Mouse (Mus musculus): ENCODE measurements at regions not wholly inside any gene's neighbourhood (a gene's known extent, or its start where the extent isn't known, plus 50 kb on each side); places are given as distances from the start of the nearest gene placed in this dataset.

DNA sequence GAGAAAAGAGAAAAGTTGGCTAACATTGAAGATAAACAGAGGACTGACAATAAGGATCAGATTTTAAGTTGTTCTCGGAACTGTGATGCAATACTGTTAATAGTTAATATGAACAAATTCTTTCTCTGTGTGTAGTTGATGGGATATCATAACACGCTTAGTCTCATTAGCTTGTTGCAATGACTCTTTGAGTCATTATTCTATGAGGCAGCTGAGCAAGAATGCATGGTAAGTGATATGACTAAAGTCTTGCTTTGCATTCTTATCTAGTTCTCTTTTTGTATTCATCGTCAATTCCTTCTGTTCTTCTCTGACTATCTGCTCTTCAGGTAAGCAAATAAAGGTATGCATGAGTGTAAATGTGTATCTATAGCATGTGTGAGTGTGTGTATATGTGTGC is 159.3 kb downstream of the Trim52 start:
- no peak overlapping the region for H3K9ac ChIP-seq (replicated peaks)
- H3K27me3 ChIP-seq: no peaks in the 10 kb centered on the region
- no peak overlapping the region for H3K4me3 ChIP-seq
- H3K27ac ChIP-seq (replicated peaks): no peak overlapping the region
- no peak overlapping the region for H3K4me2 ChIP-seq (replicated peaks)
- H3K4me1 ChIP-seq: no peaks in the 10 kb centered on the region
- no peak for ATAC-seq (replicated peaks)
- WGBS: 91% methylated on average over 3 of the region's 3 CpGs
- H3K9me3 ChIP-seq: no peaks in the 10 kb centered on the region
- no peaks in the 10 kb centered on the region for H3K36me3 ChIP-seq

DNA sequence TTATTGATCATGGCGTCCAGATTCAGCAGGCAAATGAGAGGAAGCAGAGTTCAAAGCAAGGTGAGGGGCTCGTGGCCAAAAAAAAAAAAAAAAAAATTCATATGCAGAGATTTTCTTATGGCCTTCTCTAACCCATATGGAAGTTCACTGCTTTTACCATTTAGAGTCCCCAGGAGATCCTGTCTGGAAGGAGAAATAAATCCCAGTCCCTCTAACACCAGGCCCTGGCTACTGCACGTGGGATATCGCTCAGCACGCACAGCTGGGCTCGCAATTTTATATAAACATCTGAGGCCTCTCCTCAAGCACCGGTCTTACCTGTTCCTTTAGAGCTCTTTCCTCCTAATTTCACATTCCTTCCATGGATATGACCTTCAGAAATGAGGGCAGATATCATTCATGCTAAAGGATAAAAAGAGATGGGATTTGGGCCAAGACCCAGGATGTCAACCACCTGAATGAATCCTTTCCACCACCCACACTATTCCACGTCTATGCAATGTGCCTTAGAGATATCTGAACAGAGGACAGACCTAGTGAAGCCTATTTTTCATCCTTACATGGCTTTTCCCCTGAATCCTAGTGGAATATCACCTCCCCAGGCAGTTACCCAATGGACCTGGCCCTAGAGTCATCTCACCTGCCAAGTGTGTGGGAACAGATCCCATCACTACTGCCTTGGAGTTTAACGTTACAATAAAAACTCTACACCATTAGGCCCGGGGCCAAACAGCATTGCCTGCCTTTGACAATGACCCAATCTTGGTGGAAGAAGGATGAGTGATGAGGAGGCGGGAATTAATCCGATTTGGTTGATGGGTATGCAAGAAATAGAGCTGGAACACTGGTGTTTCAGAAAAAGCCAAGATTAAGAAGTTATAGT is 161.9 kb downstream of the Trim52 start:
- 83% methylated on average over 12 of the region's 12 CpGs for WGBS
- Histone ChIP-seq H3K36me3 (no peaks in the 10 kb centered on the region), H3K27me3 (no peaks in the 10 kb centered on the region), H3K27ac (replicated peaks) (no peak overlapping the region), H3K4me1 (no peaks in the 10 kb centered on the region), H3K4me2 (replicated peaks) (no peak overlapping the region), H3K9ac (replicated peaks) (no peak overlapping the region), H3K9me3 (no peaks in the 10 kb centered on the region), H3K4me3 (no peak overlapping the region)
- ATAC-seq (replicated peaks): no peak

DNA sequence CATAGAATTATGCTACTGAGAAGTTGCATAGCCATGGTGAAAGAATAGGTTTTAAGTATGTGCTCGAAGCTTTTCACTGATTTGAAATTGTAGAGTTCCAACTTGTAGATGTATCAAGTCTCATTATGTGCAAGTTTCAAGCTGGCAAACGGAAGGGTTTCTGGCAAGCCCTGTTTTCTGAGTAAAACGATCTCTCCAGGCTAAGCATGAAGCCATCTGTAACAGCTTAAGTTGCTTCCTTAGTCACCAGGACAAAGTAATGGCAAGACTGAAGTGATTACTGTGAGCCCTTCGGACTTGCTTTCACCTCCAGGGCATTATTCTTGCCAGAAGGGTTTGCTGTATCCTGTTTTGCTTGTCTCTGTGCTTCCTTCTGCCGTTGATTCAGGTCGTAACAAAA is 163.7 kb downstream of the Trim52 start:
- no peaks in the 10 kb centered on the region for H3K9me3 ChIP-seq
- H3K4me3 ChIP-seq: no peak overlapping the region
- 74% methylated on average over 6 of the region's 6 CpGs for WGBS
- ATAC-seq (replicated peaks): no peak
- H3K27me3 ChIP-seq: no peaks in the 10 kb centered on the region
- H3K4me2 ChIP-seq (replicated peaks): no peak overlapping the region
- no peak overlapping the region for H3K9ac ChIP-seq (replicated peaks)
- H3K4me1 ChIP-seq: no peaks in the 10 kb centered on the region
- no peak overlapping the region for H3K27ac ChIP-seq (replicated peaks)
- H3K36me3 ChIP-seq: no peaks in the 10 kb centered on the region

DNA sequence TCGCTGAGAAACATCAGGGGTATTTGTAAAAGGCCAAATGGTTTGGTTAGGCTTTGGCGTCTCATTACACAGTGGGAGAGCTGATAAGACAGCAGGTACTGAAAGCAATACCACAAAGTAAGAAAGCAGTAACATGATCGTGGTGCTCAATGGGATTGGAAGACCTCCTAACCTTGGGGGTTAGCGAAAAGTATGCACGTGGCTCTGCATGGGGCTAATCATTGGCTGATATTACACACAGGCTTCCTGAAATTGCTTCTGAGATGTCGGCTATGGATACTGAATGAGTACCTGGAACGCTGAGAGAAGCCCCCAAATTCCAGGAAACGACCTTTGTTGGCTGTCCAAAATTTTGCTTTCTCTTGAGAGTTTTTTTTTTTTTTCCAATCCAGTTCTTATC is 207.6 kb downstream of the Trim52 start:
- Histone ChIP-seq H3K27me3 (no peaks in the 10 kb centered on the region), H3K4me1 (no peaks in the 10 kb centered on the region), H3K4me3 (no peak overlapping the region), H3K9me3 (no peaks in the 10 kb centered on the region), H3K36me3 (no peaks in the 10 kb centered on the region), H3K27ac (replicated peaks) (no peak overlapping the region), H3K9ac (replicated peaks) (no peak overlapping the region), H3K4me2 (replicated peaks) (no peak overlapping the region)
- ATAC-seq (replicated peaks): no peak
- WGBS: 53% methylated on average over 8 of the region's 8 CpGs

DNA sequence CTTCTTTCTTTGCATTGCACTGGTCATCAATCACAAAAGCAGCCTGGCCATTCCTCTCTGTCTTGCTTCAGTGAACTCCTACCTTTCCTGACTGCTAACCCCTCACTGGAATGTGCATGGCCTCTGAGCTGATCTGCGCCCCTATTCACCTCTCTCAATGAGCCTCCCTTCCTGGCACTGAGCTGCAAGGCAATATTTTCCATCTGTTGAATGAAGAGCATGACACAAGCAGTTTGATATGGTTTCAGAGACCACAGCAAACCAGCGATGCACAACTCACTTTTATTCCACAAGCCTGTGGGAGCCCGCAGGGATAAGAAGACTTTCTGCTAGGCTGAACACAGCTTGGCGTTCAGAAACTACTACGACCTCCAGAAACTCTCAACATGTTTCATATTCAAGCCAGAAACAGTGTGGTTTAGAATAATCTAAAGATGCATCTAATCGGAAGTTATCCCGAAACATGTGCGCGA is 208.1 kb downstream of the Trim52 start:
- Histone ChIP-seq H3K4me2 (replicated peaks) (no peak overlapping the region), H3K9ac (replicated peaks) (no peak overlapping the region), H3K9me3 (no peaks in the 10 kb centered on the region), H3K27me3 (no peaks in the 10 kb centered on the region), H3K36me3 (no peaks in the 10 kb centered on the region), H3K4me3 (no peak overlapping the region), H3K27ac (replicated peaks) (no peak overlapping the region), H3K4me1 (no peaks in the 10 kb centered on the region)
- 54% methylated on average over 9 of the region's 9 CpGs for WGBS
- ATAC-seq (replicated peaks): no peak

DNA sequence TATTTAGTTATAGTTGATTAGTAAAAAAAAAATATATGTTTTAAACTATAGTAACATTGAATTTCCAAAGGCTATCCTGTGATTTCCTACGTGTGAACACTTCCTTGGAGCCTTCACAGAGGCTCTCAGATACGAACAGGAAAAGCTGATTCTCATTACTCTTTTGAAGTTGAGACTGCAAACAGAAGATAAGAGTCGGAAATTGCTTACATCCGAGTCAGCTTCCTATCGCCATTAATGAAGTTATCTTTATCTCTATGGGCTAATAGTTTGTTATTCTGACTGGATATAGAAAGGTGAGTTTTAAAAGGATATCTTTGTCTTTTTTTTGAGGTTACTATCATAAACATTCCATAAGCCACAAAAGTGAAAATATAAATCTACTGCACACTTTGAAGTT is 212.8 kb downstream of the Trim52 start:
- no peak overlapping the region for H3K4me3 ChIP-seq
- WGBS: 86% methylated on average over 5 of the region's 5 CpGs
- no peak for ATAC-seq (replicated peaks)

DNA sequence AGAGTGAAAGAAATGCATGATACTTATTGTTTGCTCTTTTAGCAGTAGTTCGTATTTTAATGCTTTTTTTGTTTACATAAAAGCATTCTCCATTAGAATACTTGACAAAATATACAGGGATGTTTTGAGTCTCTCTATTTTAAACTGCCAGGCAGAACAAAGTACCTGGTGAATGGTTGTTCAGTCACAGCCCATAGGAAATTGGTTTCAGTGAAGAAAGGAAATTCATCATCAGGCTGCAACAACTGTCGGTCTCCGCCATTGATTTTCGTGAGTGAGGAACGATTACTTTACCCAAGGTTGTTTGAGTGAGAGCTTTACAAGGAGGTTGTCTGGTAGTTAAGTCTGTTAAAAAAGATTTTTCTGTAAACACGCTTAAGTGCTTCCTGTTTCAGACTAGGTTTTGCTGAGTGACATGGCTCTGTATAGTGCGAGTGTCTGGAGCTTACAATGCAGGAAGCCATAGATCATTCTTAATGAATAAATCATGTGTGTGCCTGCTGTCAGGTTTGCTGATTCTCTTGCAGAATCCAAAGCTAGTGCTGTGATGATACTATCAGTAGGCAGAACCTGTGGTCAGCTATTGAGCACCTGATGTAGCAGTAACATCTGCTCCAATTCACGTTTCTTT is 221.8 kb downstream of the Trim52 start:
- Histone ChIP-seq H3K27me3 (no peaks in the 10 kb centered on the region), H3K36me3 (no peaks in the 10 kb centered on the region), H3K4me3 (no peak overlapping the region), H3K27ac (replicated peaks) (no peak overlapping the region), H3K9me3 (no peaks in the 10 kb centered on the region), H3K4me2 (replicated peaks) (no peak overlapping the region), H3K9ac (replicated peaks) (no peak overlapping the region), H3K4me1 (no peaks in the 10 kb centered on the region)
- 80% methylated on average over 8 of the region's 8 CpGs for WGBS
- no peak for ATAC-seq (replicated peaks)

More for the DNA sequence above, 212.8 kb downstream of the Trim52 start:
- Histone ChIP-seq H3K4me2 (replicated peaks) (no peak overlapping the region), H3K4me1 (no peaks in the 10 kb centered on the region), H3K36me3 (no peaks in the 10 kb centered on the region), H3K9ac (replicated peaks) (no peak overlapping the region), H3K9me3 (no peaks in the 10 kb centered on the region), H3K27me3 (no peaks in the 10 kb centered on the region), H3K27ac (replicated peaks) (no peak overlapping the region)

DNA sequence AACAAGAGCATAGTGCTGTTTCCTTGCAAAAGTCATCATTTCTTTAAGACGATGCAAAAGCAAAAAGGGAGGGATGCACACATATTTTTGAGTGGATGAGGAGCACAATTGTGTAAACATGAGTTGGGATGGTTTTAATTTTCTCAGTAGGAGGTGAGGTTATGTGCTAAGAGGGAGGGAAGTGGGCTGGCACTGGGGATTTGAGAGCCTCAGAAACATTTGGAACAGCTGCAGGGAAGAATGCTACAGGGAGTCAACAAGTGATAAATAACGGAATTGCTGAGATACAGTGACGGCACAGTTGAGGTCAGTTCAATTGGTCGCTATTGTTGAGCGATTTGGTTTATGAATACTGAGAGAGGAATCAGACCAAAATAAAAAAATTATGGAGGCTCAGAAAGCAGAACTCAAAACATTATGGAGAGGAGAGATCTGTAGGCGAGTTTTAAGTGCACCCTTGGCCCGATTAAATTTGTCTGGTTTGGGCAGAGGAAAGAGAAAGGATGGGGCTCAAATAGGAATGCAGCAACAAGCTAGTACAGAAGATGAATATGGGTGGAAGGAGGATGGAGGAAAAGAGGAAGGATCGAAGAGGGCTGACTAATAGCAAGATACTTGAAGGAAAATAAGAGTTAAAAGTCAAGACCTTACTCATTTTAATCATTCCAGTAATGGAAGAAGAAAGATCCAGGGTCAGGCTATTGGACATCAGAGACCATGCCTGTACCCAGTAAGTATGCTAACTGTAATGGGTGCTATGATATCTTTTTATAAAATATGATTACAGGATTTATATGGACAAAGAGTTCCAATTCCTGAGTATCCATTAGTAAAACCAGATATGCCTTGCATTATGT is 259.0 kb downstream of the Trim52 start:
- Histone ChIP-seq H3K4me3 (no peak overlapping the region), H3K9ac (replicated peaks) (no peak overlapping the region)

DNA sequence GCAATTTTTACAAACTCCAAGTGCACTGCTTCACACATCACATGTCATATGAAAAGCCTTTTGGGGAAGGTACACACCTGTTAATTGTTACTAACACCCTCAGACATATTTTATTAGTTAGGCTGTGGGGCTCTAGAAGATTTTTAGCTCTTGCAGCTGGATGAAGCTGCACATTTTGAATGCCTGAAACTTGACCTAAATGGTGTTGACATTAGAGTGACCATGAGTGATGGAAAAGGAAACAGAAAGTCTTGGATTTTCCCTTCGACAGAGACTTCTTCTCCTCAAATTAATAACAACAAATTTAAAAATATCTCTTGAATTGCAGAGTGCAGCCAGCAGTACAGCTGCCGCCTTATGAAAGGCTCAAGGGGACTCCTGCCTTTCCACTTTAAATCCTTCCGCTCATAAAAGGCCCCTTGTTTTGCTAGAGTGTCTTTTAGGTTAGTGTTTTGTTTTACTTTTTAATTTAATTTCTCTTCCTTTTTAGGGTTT is 259.7 kb downstream of the Trim52 start:
- H3K36me3 ChIP-seq: no peaks in the 10 kb centered on the region
- no peak overlapping the region for H3K4me3 ChIP-seq
- H3K27me3 ChIP-seq: no peaks in the 10 kb centered on the region
- H3K9me3 ChIP-seq: no peaks in the 10 kb centered on the region
- no peak overlapping the region for H3K27ac ChIP-seq (replicated peaks)
- no peak overlapping the region for H3K9ac ChIP-seq (replicated peaks)
- no peak for ATAC-seq (replicated peaks)
- 75% methylated on average over 3 of the region's 3 CpGs for WGBS
- H3K4me1 ChIP-seq: no peaks in the 10 kb centered on the region
- H3K4me2 ChIP-seq (replicated peaks): no peak overlapping the region

More for the DNA sequence above, 259.0 kb downstream of the Trim52 start:
- H3K4me2 ChIP-seq (replicated peaks): no peak overlapping the region
- no peak overlapping the region for H3K27ac ChIP-seq (replicated peaks)
- no peak for ATAC-seq (replicated peaks)
- H3K4me1 ChIP-seq: no peaks in the 10 kb centered on the region
- H3K36me3 ChIP-seq: no peaks in the 10 kb centered on the region
- H3K9me3 ChIP-seq: no peaks in the 10 kb centered on the region
- H3K27me3 ChIP-seq: no peaks in the 10 kb centered on the region
- WGBS: 83% methylated on average over 8 of the region's 8 CpGs

DNA sequence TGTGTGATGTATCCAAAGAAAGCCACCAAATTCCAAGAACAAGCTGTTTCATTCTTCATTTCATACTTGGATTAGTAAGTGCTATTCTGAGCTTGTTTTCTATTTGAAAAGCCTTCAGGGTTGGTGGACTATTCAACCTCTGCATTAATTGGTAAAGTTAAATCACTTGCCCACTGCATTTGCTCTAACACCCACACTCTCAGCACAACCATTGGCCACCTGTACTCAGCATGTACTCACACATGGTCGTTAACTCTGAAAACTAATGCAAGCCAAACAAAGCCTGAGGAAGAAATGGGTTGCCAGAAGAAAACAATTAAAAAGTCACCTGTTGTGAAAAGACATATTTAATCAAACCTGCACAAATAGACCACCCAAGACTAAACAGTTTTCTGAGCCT is 267.5 kb downstream of the Trim52 start:
- ATAC-seq (replicated peaks): no peak
- Histone ChIP-seq H3K27ac (replicated peaks) (no peak overlapping the region), H3K4me3 (no peak overlapping the region), H3K9ac (replicated peaks) (no peak overlapping the region), H3K4me2 (replicated peaks) (no peak overlapping the region), H3K9me3 (no peaks in the 10 kb centered on the region), H3K36me3 (no peaks in the 10 kb centered on the region), H3K27me3 (no peaks in the 10 kb centered on the region), H3K4me1 (no peaks in the 10 kb centered on the region)
- 6% methylated on average over 1 of the region's 1 CpGs for WGBS

DNA sequence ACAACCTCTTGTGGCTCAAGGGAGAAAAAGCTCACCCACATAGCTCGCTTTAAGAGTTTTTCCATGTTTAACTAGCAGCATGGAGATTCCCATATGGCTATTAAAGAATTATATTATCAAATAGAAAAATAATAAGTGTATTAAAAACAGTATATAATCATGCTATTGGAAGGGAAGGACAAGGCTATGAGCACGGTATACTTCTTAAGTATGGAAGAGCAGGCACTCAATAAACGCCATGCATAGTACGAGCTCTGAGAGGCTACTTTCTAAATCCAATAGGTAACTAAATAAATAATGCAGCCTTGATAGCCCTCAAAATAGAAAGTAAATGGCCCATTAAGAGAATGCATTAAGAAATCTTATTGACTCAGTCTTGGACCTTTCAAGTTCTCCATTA is 273.6 kb downstream of the Trim52 start:
- Histone ChIP-seq H3K4me2 (replicated peaks) (no peak overlapping the region), H3K9me3 (no peaks in the 10 kb centered on the region), H3K4me1 (no peaks in the 10 kb centered on the region), H3K4me3 (no peak overlapping the region), H3K36me3 (no peaks in the 10 kb centered on the region), H3K27me3 (no peaks in the 10 kb centered on the region), H3K9ac (replicated peaks) (no peak overlapping the region), H3K27ac (replicated peaks) (no peak overlapping the region)
- ATAC-seq (replicated peaks): no peak
- WGBS: 83% methylated on average over 4 of the region's 4 CpGs

DNA sequence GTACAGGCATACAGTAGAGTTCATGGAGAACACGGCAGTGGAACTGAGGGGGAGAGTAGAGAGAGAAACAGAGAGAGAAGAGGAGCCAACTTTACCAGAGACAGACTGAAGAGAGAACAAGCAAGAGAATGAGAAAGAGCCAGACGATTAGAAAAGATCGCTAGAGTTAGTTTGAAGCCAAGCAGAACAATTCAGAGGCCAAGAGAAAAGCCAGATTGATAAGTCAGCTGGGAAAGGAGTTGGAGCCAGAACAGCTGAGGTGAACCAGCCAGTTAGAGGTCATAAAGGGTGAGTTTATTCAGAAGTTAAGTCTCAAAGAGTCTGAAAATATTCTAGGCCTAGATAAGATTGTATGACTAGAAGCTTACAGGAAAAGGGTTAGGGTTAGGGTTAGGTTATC is 281.7 kb downstream of the Trim52 start:
- ATAC-seq (replicated peaks): no peak

More for the DNA sequence above, 281.7 kb downstream of the Trim52 start:
- Histone ChIP-seq H3K4me2 (replicated peaks) (no peak overlapping the region), H3K27me3 (no peaks in the 10 kb centered on the region), H3K36me3 (no peaks in the 10 kb centered on the region), H3K27ac (replicated peaks) (no peak overlapping the region), H3K9ac (replicated peaks) (no peak overlapping the region), H3K4me3 (no peak overlapping the region), H3K4me1 (no peaks in the 10 kb centered on the region), H3K9me3 (no peaks in the 10 kb centered on the region)
- 86% methylated on average over 3 of the region's 3 CpGs for WGBS
